Mouse (Mus musculus) cerebellum, postnatal 25 days (tissue): ENCODE results near the gene Tox2.

Experiments
- DNase-seq, 2 experiments: peaks; one replicate each; pipeline ENCODE4 v3.0.0; 2021; ENCODE audit warnings: mixed read lengths in 2 of 2

Gene Tox2

DNA sequence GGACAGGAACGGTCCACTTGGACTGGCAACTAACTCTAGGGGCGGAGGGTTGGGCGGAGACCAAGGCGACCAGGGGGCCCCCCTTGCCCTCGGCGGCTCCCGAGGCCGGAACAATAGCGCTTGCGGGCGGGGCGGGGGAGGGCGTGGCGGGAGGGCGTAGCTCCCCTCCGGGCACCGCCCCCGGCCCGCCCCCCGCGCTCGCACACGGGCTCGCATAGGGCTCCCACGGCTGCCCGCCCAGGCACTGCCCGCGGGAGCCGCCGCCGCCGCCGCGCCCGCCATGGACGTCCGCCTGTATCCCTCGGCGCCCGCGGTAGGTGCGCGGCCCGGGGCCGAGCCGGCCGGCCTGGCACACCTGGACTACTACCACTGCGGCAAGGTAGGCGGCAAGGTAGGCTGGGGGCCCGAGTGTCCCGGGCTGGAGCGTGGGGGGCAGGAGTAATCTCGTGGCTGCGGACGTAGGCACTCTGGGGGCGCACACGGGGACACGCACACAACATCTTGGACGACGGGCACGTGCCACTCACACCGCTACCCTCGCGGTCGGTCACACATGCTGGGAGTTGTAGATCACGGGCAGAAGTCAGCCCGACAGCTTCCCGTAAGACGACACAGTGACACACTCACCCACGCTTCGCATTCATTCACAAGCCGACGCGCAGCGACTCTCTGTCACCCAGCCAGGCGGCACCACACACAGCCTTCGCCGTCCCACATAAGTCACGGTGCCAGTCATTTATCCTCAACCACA lies at the start of gene Tox2:
Tox2 (plus strand) TSS at position 242 of the 751 bp plus-strand sequence.
- peak in 1 of 2 experiments; percentile 28 for DNase-seq

GRCm38 (mm10) chr2:163154673-163155072 lies 48.3 kb upstream of the Tox2 start:
- no peak for DNase-seq

GRCm38 (mm10) chr2:163158979-163159378 lies 43.9 kb upstream of the Tox2 start:
- no peak for DNase-seq

GRCm38 (mm10) chr2:163164461-163164990 lies 38.4 kb upstream of the Tox2 start:
- DNase-seq, result no peak

DNA sequence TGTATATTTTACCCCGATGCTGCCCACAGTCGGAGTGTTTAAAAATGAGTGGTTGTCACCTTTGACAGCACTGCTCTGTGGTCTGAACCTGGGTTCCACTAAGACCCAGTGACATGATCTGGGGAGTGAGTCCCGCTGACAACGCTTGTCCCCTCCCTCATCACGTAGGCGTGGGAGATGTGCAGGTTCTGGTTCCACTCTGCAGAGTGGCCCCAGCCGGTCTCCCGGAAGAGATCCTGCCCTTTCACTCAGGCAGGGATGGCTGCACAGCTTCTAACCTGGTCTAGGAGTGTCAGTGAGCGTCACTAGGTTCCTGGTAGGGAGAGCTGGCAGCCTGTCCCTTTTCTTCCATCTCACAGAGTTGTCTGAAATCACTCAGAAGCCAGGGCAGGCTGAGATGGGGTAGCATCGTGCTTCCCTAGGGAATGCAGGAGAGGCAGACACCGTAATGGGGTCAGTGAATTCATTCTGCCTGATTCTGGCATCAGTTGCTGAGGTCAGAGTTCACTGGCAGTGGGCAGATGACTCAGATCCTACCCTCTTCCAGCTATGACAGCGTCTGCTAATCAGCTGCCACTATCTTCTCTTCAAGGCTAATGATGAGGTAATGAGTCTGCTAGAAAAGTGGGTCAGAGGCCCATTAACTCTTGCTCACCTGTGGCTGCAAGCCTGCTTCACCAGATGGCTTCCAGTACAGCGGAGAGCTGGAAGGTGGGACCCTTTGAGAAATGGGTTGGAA lies 36.7 kb upstream of the Tox2 start:
- DNase-seq, result peak; percentile 14 to 17

DNA sequence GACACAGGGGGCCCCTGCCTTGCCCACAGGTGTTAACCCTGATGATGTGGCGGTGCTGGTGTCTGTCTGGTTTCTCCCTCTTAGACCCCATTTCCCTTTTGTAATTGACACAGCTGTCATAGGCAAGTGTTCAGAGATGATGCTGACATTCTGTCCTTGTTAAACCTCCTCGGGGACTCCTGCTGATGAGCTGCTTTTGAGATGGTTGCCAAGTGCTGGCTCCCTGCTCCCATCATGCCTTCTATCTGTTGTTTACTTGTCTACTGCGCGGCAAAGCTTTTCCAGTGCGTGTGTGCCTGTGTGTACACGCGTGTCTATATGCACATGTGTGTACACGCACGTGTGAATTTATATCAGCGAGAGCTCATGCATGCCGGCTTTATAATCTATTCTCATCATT lies 31.0 kb upstream of the Tox2 start:
- DNase-seq, result no peak

- no peak for DNase-seq
Observed at GRCm38 (mm10) chr2:163174066-163174465, 28.9 kb upstream of the Tox2 start.

DNA sequence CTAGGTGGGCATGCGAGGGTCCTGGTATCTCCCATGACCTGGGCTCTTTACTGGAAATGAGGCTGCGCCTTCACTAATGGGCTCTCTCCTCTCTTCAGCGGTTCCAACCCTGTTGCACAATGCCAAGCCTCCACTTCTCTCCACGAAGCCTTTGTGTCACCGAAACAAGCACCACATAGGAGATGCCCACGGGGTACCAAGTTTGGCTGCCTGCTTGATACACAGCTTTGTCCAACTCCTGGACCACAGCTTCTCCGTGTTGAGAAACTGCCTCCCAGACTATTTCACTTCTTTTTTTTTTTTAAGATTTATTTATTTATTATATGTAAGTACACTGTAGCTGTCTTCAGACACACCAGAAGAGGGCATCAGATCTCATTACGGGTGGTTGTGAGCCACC lies 27.1 kb upstream of the Tox2 start:
- DNase-seq, result no peak

DNA sequence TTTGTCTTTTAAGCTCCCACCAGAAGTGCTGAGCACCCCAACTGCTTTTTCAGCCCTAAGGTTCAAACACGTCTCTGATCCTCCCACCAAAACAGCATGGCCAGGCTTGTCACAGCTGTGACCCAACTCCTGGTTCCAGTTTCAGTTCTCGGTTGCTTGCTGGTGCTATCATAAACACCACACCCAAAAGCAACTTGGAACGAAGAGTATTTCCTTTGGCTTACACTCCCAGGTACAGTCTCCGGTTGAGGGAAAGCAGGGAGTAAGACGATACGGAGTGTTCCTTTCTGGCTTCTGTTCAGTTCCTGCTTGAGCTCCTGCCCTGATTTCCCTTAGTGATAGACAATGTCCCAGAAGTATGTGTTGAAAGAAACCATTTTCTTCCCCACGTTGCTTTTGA lies 26.4 kb upstream of the Tox2 start:
- no peak for DNase-seq

GRCm38 (mm10) chr2:163187552-163187951 lies 15.4 kb upstream of the Tox2 start:
- peak; percentile 28 to 53 for DNase-seq

DNA sequence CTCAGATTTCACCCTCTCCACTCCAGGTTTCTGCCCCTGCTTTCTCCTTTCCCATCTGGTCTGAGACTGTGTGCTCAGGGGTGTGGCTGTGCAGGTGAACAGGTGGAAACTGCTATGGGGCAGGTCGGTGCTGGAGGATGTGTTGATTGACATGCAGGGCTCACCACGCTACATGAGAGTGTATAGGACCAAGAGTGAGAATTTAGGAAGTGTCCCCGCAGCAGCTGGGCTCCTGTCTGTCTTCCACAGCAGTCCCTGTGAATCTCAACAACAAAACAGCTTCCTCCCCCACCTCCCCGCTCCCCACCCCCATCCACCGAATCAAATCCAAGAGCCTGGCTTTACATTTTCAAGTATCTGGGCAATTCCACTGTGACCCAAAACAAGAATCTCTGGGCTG lies 13.3 kb upstream of the Tox2 start:
- DNase-seq, result no peak

GRCm38 (mm10) chr2:163190004-163190441 lies 12.9 kb upstream of the Tox2 start:
- no peak for DNase-seq

DNA sequence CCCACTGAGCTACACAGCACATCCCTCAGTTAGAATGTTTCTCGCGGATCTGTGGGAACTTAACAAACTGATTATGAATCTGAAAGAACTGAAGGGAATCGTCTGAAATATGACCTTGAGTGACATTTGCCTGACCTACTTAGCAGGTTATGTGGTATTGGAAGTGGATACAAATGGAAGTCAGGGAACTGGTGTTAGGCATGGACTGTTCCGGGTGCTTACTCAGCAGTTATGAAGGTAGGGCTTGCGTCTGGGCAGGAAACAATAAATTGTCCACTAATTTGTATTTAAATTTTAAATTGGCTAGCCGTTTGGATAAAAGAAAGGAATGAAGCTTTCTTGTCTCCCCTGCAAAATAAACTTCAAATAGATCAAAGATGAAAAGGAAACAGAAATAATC lies 10.4 kb upstream of the Tox2 start:
- no peak for DNase-seq

- no peak for DNase-seq
Observed at GRCm38 (mm10) chr2:163194015-163194414, 8.9 kb upstream of the Tox2 start.

GRCm38 (mm10) chr2:163194543-163194942 lies 8.4 kb upstream of the Tox2 start:
- DNase-seq, result peak in 1 of 2 experiments; percentile 11

- DNase-seq, result no peak
Observed at GRCm38 (mm10) chr2:163195106-163195833, 7.7 kb upstream of the Tox2 start.

DNA sequence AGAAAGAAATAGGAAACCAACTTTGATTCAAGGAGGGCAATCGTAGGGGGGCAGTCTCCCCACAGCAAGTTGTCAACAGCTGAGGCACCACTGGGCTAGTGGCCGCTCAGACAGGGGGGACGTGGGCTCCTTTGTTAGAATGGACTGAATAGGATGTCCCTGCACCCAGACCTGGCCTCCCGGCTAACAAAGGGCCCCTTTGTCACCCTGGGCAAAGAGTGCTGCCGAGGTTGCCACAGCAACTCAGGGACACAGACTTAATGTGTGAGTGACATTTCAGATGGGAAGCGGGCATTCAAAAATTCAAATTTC lies 7.1 kb upstream of the Tox2 start:
- DNase-seq, result no peak

GRCm38 (mm10) chr2:163201897-163202296 lies 1.0 kb upstream of the Tox2 start:
- no peak for DNase-seq

DNA sequence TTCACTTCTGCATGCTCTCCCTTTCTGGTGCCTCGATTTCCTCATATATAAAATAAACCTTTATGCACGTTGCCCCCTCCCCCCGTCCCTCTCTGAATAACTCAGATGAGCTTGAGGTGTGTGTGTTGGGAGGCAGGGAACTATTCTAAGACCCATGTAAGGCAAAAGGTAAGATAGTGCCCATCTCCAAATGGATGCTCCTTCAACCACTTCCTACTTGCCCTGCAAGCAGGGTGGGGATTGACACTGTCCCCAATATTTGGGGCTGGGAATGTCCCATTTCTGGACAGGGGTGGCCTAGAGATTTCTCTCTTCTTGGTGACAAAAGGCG lies 407 bp upstream of the Tox2 start:
- DNase-seq, result no peak

- DNase-seq, result no peak
Observed at GRCm38 (mm10) chr2:163203635-163204547, 966 bp downstream of the Tox2 start.

DNA sequence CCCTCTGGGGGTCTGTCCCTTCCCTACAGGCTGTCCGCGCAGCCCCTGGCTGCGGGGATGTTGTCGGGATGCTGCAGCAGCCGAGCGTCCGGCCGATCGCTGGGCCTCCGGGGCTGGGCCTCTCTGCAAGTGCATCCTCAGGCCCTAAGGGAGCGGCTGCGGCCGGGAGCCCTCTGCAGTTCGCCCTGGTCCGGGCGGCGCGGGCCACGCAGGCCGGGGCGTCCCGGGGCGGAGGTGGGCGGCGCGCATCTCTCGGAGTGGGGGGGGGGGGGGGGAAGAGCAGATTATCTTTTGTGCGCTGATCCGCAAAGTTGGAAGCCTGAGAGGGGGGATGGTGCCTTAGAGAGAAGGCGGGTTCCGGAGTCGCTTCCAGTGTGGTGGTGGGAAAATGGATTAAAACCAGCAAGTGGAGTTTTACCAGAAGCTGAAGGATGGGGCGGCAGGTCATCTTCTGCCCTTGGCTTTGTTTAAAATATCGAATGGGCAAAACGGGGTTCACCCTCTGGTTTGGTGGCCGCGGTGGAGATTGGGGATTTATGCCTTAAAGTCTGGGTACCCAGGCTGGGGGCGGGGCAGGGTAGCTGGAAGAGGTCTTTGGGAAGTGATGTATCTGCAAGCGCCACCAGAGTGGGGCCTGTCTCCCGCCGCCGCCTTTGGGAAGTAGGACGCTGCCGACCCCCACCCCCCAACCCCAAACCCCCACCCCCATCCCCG lies 1.8 kb downstream of the Tox2 start:
- DNase-seq, result peak in 1 of 2 experiments; percentile 24

GRCm38 (mm10) chr2:163205262-163205647 lies 2.3 kb downstream of the Tox2 start:
- DNase-seq, result no peak
